Mouse (Mus musculus) bone marrow, adult 2 months (tissue): Measurements from ENCODE around the gene Susd4.

ENCODE experiments used
- CTCF ChIP-seq: fragments of 200-500 bp; IDR thresholded peaks from 2 replicates; pipeline ENCODE4 v1.5.1; 2011; ENCODE audit warnings: low read length, control low read depth; ENCODE audit not compliant: control insufficient read depth, insufficient read depth
- POLR2A ChIP-seq: fragments of 200-500 bp; IDR thresholded peaks from 2 replicates; pipeline ENCODE4 v1.6.1; 2011; ENCODE audit warnings: low read depth, mild to moderate bottlenecking, control low read depth, low read length, borderline replicate concordance; ENCODE audit not compliant: control insufficient read depth

DNA sequence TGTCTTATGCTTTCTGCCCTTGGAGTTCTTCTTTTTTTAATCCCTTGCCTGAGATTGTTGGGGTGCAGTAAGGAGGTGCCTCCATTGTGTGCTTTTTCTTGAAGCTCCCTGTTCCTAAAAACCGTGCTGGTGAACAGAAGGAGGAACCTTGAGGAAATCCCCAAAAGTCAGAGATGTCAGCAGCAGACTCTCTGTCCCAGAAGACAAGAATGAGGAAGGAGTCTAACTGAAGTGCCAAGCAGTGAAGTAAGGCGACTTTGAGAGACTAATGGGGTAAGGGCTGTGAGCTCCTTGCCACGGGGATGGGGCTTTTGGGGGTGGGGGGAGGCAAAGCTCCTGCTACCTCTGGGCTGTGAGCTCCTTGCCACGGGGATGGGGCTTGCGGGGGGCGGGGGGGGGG, 171.8 kb downstream of the Susd4 start:
- TF ChIP-seq CTCF (no peak), POLR2A (no peak)
